Mouse (Mus musculus) myocyte (in vitro differentiated cells): Measurements from ENCODE around the gene Pdrg1.

Experiments
- MAX ChIP-seq: IDR thresholded peaks from one replicate; pipeline ENCODE4 v1.6.1; 2011; ENCODE audit warnings: low read depth, mild to moderate bottlenecking, control low read depth
- MYOD1 ChIP-seq, 3 experiments: IDR thresholded peaks; one replicate each; pipeline ENCODE4 v1.6.1; 2011; ENCODE audit warnings: control low read depth in 2 of 3, low read depth in 2 of 3, mild to moderate bottlenecking in 2 of 3, moderate library complexity in 1 of 3; ENCODE audit not compliant: insufficient read length in 2 of 3, control insufficient read depth in 1 of 3
- POLR2A ChIP-seq: IDR thresholded peaks from one replicate; pipeline ENCODE4 v1.6.1; 2011; ENCODE audit warnings: low read depth, mild to moderate bottlenecking, control low read depth, moderate library complexity; ENCODE audit not compliant: insufficient read length
- REST ChIP-seq: IDR thresholded peaks from one replicate; pipeline ENCODE4 v1.6.1; 2011; ENCODE audit warnings: mild to moderate bottlenecking, control low read depth, moderate library complexity; ENCODE audit not compliant: insufficient read depth, insufficient read length
- TCF12 ChIP-seq: IDR thresholded peaks from one replicate; pipeline ENCODE4 v1.6.1; 2011; ENCODE audit warnings: mild to moderate bottlenecking, control low read depth; ENCODE audit not compliant: poor library complexity, insufficient read depth, severe bottlenecking
- USF1 ChIP-seq: IDR thresholded peaks from one replicate; pipeline ENCODE4 v1.6.1; 2011; ENCODE audit warnings: low read depth, mild to moderate bottlenecking, control low read depth, moderate library complexity

GRCm38 (mm10) chr2:153055270-153055920 lies 40.2 kb upstream of the Pdrg1 start:
- TF ChIP-seq POLR2A (no peak), MYOD1 (IDR thresholded peaks at IDR 0.05; ENCODE audit: control insufficient read depth in 1 of 3, insufficient read length in 2 of 3, low read depth in 2 of 3) (no peak), REST (no peak), MAX (no peak), TCF12 (no peak), USF1 (no peak)
